Mouse (Mus musculus) cerebral cortex, adult 2 months (tissue): Measurements from ENCODE around the gene Tmc2.

ENCODE experiments used
- WGBS: fragments of 180-500 bp; shearing (Covaris S2); methylation state at CpG from one replicate; pipeline ENCODE4 v1.1.7; 2018; 5-methylcytosine and 5-hydroxymethylcytosine counted together

Tmc2 gene

GRCm38 (mm10) chr2:130194894-130195293 is at the start of gene Tmc2:
Gene Tmc2, plus strand, starts transcription at chr2:130195194.
- WGBS = 96% methylated on average over 16 of the region's 16 CpGs

DNA sequence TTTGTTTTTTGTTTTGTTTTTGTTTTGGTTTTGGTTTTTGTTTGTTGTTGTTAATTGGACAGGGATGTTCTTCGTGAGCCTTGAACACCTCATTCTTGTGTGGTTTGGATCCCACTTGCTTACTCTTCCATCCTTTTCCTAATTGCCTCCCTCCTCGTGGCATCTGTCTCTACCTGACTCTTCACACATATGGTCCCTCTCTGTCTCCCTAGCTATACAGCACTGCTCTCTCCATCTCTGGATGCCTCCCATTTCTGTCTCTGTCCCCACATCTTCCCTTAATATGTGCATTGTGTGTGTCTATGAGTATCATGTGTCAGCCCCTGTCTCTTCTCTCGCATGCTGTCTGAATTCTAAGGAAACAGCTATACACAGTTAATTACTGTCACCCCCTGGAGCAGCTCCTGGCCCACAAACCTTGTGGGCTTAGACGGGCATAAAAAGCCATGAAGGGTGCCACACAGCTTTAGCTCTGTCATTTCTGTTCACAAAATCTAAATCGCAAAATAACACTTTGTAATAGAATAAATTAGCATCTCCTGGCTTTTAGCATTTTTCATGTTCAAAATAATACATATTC is 48.8 kb upstream of the Tmc2 start:
- WGBS = 56% methylated on average over 5 of the region's 5 CpGs

DNA sequence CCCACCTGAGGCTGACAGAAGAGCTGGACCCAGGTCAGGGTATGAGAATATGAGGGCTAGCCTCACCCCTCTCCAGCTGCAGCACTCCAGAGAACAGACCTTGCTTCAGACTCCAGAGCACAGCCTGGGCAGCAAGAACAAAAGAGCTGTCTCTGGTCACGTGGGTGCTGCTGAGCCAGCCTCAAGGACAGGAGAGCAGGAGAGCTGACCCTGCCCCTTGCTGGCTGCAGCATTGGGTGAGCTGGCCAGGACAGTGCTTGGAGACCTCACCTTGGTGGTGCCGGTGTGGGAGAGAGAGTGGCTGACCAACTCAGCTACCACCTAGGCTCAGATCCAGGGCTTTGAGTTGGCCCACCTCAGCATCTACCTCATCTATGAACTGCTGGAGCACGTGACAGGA is 39.8 kb upstream of the Tmc2 start:
- 89% methylated on average over 3 of the region's 3 CpGs for WGBS

GRCm38 (mm10) chr2:130157231-130158087 is 37.5 kb upstream of the Tmc2 start:
- WGBS = 72% methylated on average over 14 of the region's 14 CpGs

DNA sequence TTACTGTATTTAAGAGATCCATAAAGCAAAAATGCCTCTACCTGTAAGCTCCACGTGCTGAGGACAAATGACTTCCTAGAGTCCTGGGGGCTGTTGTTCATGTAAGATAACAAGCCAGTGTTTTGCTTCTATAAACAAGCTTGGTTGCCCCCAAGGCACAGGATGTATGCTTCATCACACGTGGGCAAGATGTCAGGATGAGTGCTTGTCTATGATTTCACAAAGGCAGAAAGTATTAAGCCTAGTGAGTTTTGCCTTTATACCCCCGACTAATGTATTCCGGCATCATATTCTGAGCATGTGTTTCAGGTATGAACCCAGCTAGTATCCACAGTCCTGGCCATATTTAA is 36.9 kb upstream of the Tmc2 start:
- 75% methylated on average over 4 of the region's 4 CpGs for WGBS

- 95% methylated on average over 5 of the region's 5 CpGs for WGBS
Observed at GRCm38 (mm10) chr2:130162701-130163100, 32.3 kb upstream of the Tmc2 start.

- 40% methylated on average over 9 of the region's 9 CpGs for WGBS
Observed at GRCm38 (mm10) chr2:130166311-130167214, 28.4 kb upstream of the Tmc2 start.

DNA sequence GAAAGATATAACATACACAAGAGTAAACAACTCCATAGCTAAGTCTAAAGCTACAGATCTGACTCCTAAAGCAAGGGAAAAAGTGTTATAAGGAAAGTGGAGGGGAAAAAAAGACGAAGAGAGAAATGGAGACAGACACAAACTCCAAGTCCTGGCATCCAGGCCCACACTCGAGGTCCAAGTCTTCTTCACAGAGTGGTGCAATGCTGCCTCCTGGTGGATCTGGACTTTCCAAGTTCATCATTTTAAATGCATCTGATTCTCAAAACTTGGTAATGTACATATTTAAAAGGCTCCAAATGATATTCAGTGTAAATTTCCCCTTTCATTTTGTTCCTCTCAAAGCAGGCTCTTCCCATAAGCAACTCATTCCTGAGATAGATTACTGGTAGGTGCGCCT is 27.1 kb upstream of the Tmc2 start:
- WGBS = 26% methylated on average over 3 of the region's 3 CpGs

DNA sequence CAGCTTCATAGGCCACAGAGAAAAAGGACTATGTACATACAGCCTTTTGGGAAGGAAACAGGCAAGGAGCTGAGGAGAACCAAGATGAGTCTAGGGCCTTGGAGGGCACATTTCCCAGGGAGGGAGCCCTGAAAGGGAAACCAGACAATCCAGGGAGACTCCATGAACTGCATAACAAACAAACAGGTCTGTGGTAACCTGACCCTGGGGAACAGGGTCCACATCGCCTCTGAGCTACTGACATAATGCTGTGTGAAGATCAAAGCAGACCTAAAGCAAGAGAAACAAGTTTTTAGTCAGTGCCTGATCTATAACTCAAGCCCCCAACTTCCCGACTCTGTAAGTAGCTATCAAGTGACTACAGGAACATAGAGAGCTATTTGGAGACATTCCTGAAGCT is 23.3 kb upstream of the Tmc2 start:
- 87% methylated on average over 2 of the region's 2 CpGs for WGBS

GRCm38 (mm10) chr2:130176820-130177219 is 18.2 kb upstream of the Tmc2 start:
- 59% methylated on average over 8 of the region's 8 CpGs for WGBS

GRCm38 (mm10) chr2:130178381-130178705 is 16.7 kb upstream of the Tmc2 start:
- WGBS = under 1% methylated on average over 11 of the region's 11 CpGs

DNA sequence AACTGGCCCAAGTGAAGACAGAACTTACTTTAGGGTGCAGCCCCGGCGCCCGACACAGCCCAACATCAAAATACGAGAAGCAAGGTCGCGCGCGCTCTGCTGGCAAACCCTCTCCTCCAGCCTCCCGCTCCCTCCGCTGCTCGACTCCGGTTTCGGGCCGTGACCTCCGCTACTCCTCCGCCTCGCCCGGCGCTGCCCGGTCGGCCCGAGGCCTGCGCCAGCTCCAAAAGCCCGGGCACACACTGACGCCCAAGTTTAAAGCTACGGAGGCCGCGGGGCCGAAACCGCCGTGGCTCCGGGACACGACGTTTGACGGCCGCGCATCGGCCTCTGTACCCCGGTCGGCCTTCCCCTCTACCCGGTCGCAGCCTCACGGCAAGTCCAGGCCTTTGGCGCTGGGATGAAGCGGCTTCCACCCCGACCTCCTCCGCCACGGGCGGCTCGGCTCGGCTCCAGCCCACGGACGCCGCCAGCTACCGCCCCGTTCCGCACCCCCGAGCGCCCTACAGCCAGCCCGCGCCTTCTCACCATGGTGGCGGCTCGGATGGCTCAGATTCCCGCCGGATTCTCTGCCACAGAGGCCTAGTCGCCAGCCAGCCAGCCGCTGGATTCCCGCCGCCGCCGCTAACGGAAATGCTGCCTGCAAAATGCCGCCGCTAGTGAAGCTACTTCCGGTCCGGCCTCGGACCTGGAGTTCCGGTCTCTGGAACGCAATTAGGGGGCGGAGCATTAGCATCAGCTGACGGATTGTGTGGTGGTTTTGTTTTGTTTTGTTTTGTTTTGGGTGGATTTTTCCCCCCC is 16.1 kb upstream of the Tmc2 start, which contains the start of gene Snrpb:
Snrpb (minus strand) TSS at position 698 of the 801 bp plus-strand sequence.
- WGBS = under 1% methylated on average over 81 of the region's 81 CpGs

DNA sequence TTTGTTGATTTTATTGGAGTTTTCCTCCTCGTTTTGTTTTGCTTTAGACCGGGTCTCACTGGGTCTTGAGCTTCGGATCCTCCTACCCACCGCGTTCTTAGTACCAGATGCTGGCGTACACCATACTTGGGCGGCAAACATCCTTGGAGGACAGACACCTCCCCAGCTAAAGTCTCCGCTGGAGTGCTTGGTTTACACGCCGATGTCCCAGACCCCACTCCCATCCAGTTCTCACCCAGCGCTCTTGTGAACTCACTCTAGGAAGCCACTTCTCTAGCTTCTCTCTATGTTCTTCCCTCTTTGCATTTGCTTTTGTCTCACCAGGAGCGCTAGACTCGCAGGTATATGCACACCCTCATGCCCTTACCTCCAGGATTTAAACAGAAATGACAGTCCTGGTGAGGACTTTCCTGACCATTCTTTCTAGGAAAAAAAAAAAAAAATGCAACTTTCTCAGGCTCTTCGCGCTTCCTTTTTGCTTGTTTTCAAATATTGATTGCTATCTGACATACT is 15.4 kb upstream of the Tmc2 start:
- WGBS = 1% methylated on average over 15 of the region's 15 CpGs

DNA sequence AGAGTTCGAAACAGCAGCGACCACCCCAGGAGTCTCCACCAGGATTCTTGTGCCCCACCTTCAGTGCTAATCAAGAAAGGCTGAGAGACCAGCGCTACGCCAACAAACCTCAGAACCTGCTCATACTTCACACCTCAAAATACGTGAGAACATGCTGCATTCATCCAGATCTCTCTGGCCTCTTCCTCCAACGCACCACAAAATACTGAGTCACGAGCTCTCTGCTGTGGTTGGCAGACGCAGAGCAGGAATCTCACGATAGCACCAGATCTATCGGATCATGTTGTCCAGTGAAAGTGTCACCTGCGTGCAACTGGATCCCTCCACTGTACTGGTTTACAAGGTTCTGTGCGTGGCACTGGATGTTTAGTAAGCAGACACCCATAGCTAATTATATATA is 6.6 kb upstream of the Tmc2 start:
- 74% methylated on average over 12 of the region's 12 CpGs for WGBS

DNA sequence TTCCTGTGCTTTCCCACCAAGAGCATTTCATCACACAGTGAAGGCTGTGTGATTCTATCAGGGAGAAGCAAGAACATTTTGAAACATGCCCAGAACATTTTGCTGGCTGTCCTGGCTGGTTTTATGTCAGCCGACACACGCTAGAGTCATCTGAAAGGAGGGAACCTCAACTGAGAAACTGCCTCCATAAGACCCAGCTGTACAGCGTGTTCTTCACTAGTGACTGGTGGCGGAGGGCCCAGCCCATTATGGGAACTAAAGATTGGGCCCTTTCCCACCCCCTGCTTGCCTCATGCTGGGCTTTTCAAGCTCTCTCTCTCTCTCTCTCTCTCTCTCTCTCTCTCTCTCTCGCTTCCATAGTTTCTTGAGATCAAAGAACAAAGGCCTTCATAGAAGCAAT is 6.0 kb downstream of the Tmc2 start:
- 70% methylated on average over 5 of the region's 5 CpGs for WGBS

DNA sequence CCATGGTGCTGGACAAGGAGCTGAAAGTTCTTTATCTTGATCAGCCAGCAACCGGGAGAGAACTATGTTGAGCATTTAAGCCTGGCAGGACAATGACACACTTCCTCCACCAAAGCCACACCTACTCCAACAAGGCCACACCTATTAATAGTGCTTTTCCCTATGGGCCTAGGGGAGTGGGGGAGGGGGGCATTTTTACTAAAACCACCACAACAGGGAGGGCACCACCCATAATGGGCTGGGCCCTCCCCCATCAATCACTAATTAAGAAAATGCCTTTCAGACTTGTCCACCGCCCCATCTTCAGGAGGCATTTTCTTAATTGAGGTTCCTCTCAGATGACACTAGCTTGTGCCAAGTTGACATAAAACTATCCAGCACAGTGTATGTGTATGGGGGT is 12.4 kb downstream of the Tmc2 start:
- WGBS = 90% methylated on average over 2 of the region's 2 CpGs

DNA sequence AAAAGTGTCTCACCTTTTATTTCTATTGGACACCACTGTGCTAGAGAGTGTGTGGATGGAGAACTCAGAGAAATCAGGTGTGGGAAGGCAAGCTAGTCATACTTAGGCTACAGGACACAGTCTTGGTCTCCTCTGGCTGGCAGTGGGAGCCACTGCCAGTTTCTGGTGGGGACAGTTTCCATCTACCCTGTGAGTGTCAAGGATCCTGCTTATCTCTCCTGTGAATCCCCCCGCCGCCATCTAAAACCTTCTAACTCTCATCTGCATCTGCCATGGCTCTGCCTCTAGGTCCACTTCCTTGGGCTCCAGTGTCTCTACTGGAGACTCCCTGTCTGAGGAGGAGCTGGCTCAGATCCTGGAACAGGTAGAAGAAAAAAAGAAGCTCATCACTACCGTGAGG is 13.0 kb downstream of the Tmc2 start:
- WGBS = 90% methylated on average over 3 of the region's 3 CpGs

GRCm38 (mm10) chr2:130209636-130210035 is 14.6 kb downstream of the Tmc2 start:
- 97% methylated on average over 3 of the region's 3 CpGs for WGBS

GRCm38 (mm10) chr2:130211581-130211980 is 16.6 kb downstream of the Tmc2 start:
- WGBS = 50% methylated on average over 2 of the region's 2 CpGs

DNA sequence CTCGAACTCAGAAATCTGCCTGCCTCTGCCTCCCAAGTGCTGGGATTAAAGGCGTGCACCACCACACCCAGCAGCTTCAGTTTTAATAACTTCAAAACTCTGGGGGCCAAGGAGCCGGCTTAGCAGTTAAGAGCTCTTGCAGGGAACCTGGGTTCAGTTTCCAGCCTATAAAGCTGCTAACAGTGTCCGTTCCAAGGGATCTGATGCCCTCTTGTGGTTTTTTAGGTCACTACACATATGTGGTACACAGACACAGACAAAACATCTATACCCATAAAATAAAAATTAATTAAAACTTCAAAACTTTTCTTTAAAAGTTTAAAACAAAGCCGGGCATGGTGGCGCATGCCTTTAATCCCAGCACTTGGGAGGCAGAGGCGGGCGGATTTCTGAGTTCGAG is 51.9 kb downstream of the Tmc2 start:
- WGBS = 54% methylated on average over 9 of the region's 9 CpGs

GRCm38 (mm10) chr2:130248226-130248625 is 53.2 kb downstream of the Tmc2 start:
- 83% methylated on average over 7 of the region's 7 CpGs for WGBS
